ENCODE assay signal across 11 mouse cellular contexts in the genomic region with DNA sequence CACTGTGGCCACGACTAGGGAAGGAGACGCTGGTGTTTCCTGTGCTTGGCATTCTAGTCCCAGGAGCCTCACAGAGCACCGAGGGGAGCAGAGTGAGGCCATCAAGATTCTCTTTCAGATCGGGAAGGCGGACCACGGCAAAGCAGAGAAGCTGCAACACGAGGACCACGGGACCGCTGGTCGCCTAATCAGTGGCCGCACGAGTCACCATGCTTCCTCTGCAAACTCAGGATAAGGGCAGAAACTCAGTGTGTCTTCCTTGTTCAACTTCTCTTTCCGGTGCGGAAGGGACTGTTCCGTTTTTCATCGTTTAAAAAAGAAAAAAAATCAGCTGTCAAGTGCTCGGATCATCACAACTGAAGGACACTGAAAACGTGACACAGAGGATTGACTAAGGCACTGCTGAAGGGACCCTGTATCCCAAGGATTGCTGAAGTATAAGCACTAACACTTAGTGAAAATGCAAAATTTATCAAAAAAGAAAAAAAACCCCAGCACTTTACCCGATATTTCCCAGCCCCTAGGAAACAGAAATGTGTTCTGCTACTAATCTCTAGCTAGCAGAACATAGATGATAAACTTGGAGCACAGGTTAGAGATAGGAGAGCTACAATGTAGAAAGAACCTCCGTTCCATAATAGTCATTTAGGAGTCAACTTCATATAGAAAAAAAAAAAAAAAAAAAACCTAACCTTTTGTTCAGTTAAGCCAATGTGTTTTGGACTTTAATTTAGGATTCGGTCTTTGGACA.
DNase-seq lines count a peak whose midpoint lies in the region; ATAC-seq and TF ChIP-seq lines count a peak whose summit lies in the region.
"Had no signal": no experiment of that assay in that cellular context is flagged by ENCODE, and none has a peak within 500 bp of the region (broad histone marks: within the 10 kb centered on the region; RNA-seq: fewer than 3 reads in every experiment).

No protein-coding gene starts in this region.

- H3K4me1 ChIP-seq in liver, adult 2 months (ENCODE audit: control insufficient read depth, insufficient read depth, low read length): no peaks in the 10 kb centered on the region
- no peaks in the 10 kb centered on the region for H3K4me1 ChIP-seq in kidney, embryonic 14.5 days (ENCODE audit: control insufficient read depth, insufficient read depth, low read length)
- no peaks in the 10 kb centered on the region for H3K4me1 ChIP-seq in forebrain, embryonic 10.5 days
- H3K4me1 ChIP-seq: midbrain, embryonic 10.5 days had no signal

- H3K9me3 ChIP-seq in kidney, embryonic 14.5 days (ENCODE audit: control insufficient read depth, low read length): no peaks in the 10 kb centered on the region
- no peaks in the 10 kb centered on the region for H3K9me3 ChIP-seq in forebrain, embryonic 10.5 days
- H3K9me3 ChIP-seq: embryonic facial prominence, embryonic 10.5 days; midbrain, embryonic 10.5 days had no signal

- H3K4me2 ChIP-seq in kidney, embryonic 14.5 days (replicated peaks; ENCODE audit: low read depth, low read length): no peak overlapping the region

- H3K27ac ChIP-seq in liver, adult 2 months (replicated peaks; ENCODE audit: insufficient read depth, low read depth, low read length): 0 out of 2 replicates have a peak overlapping the region, but pooled peaks have one; percentile 15
- no peak overlapping the region for H3K27ac ChIP-seq in kidney, embryonic 14.5 days (ENCODE audit: low read depth, low read length)
- H3K27ac ChIP-seq in forebrain, embryonic 10.5 days: no peak overlapping the region
- H3K27ac ChIP-seq: embryonic facial prominence, embryonic 10.5 days; midbrain, embryonic 10.5 days had no signal

- no peaks in the 10 kb centered on the region for H3K79me2 ChIP-seq in liver, adult 2 months (ENCODE audit: control insufficient read depth, insufficient read depth, low read length)

- peak; percentile 86 for ATAC-seq in erythroid progenitor cell, adult 5-6 weeks (replicated peaks; ENCODE audit: low FRiP score, poor library complexity, severe bottlenecking)
- ATAC-seq in kidney, embryonic 14.5 days (ENCODE audit: low FRiP score, low TSS enrichment): no peak

- no peaks in the 10 kb centered on the region for H3K36me3 ChIP-seq in liver, adult 2 months (ENCODE audit: control insufficient read depth, insufficient read depth, low read length)
- no peaks in the 10 kb centered on the region for H3K36me3 ChIP-seq in kidney, embryonic 14.5 days (ENCODE audit: control insufficient read depth, insufficient read depth, low read length)
- peaks cover 6% of the 10 kb centered on the region; the same call in 1 of the 2 replicates for H3K36me3 ChIP-seq in forebrain, embryonic 10.5 days (replicated peaks)
- H3K36me3 ChIP-seq: embryonic facial prominence, embryonic 10.5 days; midbrain, embryonic 10.5 days had no signal

- TF ChIP-seq POLR2A in liver, adult 2 months (IDR thresholded peaks at IDR 0.05; ENCODE audit: extremely low read depth, insufficient read depth, low read length): no peak

- H3K9ac ChIP-seq in liver, adult 2 months (ENCODE audit: low read depth, low read length): no peak overlapping the region
- no peak overlapping the region for H3K9ac ChIP-seq in kidney, embryonic 14.5 days (ENCODE audit: low read depth, low read length)

- intact Hi-C loops in heart, postnatal 25 days (cut with DNase I): no loop called here

- no peaks in the 10 kb centered on the region for H3K27me3 ChIP-seq in liver, adult 2 months (ENCODE audit: control insufficient read depth, insufficient read depth, low read length)
- no peaks in the 10 kb centered on the region for H3K27me3 ChIP-seq in kidney, embryonic 14.5 days (ENCODE audit: control insufficient read depth, insufficient read depth, low read length)
- no peaks in the 10 kb centered on the region for H3K27me3 ChIP-seq in forebrain, embryonic 10.5 days (ENCODE audit: poor library complexity, severe bottlenecking)

- 71% methylated on average over 21 of the region's 21 CpGs for WGBS in liver, adult 2 months
- 85% methylated on average over 21 of the region's 21 CpGs for whole genome bisulfite sequencing in kidney, embryonic 14.5 days
- 88% methylated on average over 21 of the region's 21 CpGs for WGBS in forebrain, embryonic 10.5 days

- H3K4me3 ChIP-seq in liver, adult 2 months (ENCODE audit: insufficient read depth, low read depth, low read length): no peak overlapping the region
- H3K4me3 ChIP-seq in kidney, embryonic 14.5 days (ENCODE audit: low read length): no peak overlapping the region
- H3K4me3 ChIP-seq in forebrain, embryonic 10.5 days: no peak overlapping the region
- H3K4me3 ChIP-seq: embryonic facial prominence, embryonic 10.5 days; midbrain, embryonic 10.5 days had no signal

- no peak for TF ChIP-seq CTCF in liver, adult 2 months (IDR thresholded peaks at IDR 0.05; ENCODE audit: low read depth, low read length)

- DNase-seq in heart, adult 11 months: peak; percentile 96
- DNase-seq in heart, postnatal 25 days (ENCODE audit: low spot score): no peak
- DNase-seq in liver, adult 2 months (ENCODE audit: extremely low read depth, low read depth, low spot score): peak; percentile 40
- DNase-seq in spleen, adult 18-20 months: peak; percentile 22 to 34
- DNase-seq in forebrain, embryonic 10.5 days (ENCODE audit: extremely low spot score, low spot score): no peak
- DNase-seq in MN1 (ENCODE audit: low spot score): no peak
- DNase-seq: gastrocnemius, postnatal 36 days had no signal

Comparison
In these comparisons a context has a peak if more than half of its experiments do, and no peak if none do; other contexts are left out.
1. DNase-seq: peak in heart, adult 11 months (single experiment), liver, adult 2 months (single experiment) and spleen, adult 18-20 months (2 of 2); none in heart, postnatal 25 days (single experiment), forebrain, embryonic 10.5 days (single experiment) and MN1 (single experiment).